In the genomic region with DNA sequence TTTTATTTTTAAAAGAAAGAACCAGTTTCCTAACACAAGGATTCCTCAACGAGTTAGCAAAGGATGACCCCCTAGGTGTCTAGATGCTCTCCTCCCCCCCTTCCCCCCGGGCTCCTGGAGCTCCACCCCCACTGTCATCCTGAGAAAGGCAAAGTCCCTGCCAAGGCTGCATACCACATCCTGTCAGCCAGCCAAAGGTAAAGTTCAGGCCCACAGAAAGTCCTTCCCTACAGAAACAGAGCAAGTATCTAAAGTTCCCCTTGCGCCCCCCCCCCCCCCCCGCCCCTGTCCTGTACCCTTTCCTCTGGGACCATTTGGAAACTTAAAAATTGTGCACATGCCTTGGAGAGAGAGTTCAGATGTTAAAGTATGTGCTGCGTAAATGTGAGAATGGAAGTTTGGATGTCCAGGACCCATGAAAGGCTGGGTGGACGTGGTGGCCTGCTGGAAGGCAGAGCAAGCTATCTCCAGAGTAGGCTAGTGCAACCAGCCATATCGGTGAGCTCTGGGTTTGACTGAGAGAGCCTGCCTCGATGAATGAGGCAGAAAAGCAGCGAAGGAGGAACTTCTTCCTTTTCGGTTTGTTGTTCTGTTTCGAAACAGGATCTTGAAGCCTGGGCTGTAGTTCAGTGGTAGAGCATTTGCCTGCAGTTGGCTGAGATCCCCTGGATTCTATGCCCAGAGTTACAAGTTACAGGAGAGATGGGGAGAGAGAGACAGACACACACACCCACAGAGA, we compare ENCODE assay signal across 7 mouse cellular contexts. TPM values are rescaled to one million over a fixed set of nuclear protein-coding genes. Genes with fewer than 3 reads are reported as not detected.
DNase-seq lines count a peak whose midpoint lies in the region; ATAC-seq and TF ChIP-seq lines count a peak whose summit lies in the region.

No protein-coding gene starts in this region.

- H3K4me1 ChIP-seq in CH12.LX (ENCODE audit: control insufficient read depth in 1 of 2, insufficient read depth in 2 of 2), result peaks cover 26 to 51% of the 10 kb centered on the region in 2 experiments
- H3K4me1 ChIP-seq in heart, adult 2 months (ENCODE audit: control insufficient read depth, insufficient read depth, low read length), result peaks cover 7% of the 10 kb centered on the region
- peaks cover 18% of the 10 kb centered on the region for H3K4me1 ChIP-seq in limb, embryonic 15.5 days
- peaks cover 8% of the 10 kb centered on the region for H3K4me1 ChIP-seq in midbrain, embryonic 14.5 days (ENCODE audit: control insufficient read depth, insufficient read depth, low read length)
- H3K4me1 ChIP-seq in stomach, embryonic 15.5 days, result peaks cover 15% of the 10 kb centered on the region

- TF ChIP-seq RAD21 in CH12.LX (IDR thresholded peaks at IDR 0.05; ENCODE audit: low read depth, low read length), result no peak; the same call in 1 of the 2 replicates

- H3K79me2 ChIP-seq in CH12.LX (replicated peaks; ENCODE audit: control insufficient read depth, extremely low read depth, insufficient read depth, poor library complexity, severe bottlenecking), result no peaks in the 10 kb centered on the region
- H3K79me2 ChIP-seq in heart, adult 2 months (replicated peaks; ENCODE audit: control insufficient read depth, insufficient read depth, low read length), result no peaks in the 10 kb centered on the region

- TF ChIP-seq CTCF in CH12.LX (conservative IDR thresholded peaks at IDR 0.05 in 1 of 2, IDR thresholded peaks at IDR 0.05 in 1 of 2; ENCODE audit: low read depth in 2 of 2, low read length in 2 of 2), result no peak
- no peak for TF ChIP-seq CTCF in heart, adult 2 months (IDR thresholded peaks at IDR 0.05)

- H3K9ac ChIP-seq in CH12.LX (ENCODE audit: insufficient read depth, low read depth), result peak overlapping the region; percentile 85
- peak overlapping the region; percentile 26; the same call in 1 of the 2 replicates for H3K9ac ChIP-seq in heart, adult 2 months (ENCODE audit: low read depth, low read length)
- H3K9ac ChIP-seq in limb, embryonic 15.5 days, result no peak overlapping the region
- H3K9ac ChIP-seq in midbrain, embryonic 14.5 days (replicated peaks; ENCODE audit: low read length), result no peak overlapping the region
- H3K9ac ChIP-seq in stomach, embryonic 15.5 days, result no peak overlapping the region

- H3K9me3 ChIP-seq in CH12.LX (replicated peaks; ENCODE audit: low read length), result no peaks in the 10 kb centered on the region
- no peaks in the 10 kb centered on the region for H3K9me3 ChIP-seq in limb, embryonic 15.5 days
- no peaks in the 10 kb centered on the region for H3K9me3 ChIP-seq in midbrain, embryonic 14.5 days (ENCODE audit: control insufficient read depth, low read length)
- no peaks in the 10 kb centered on the region for H3K9me3 ChIP-seq in stomach, embryonic 15.5 days

- 22% methylated on average over 11 of the region's 11 CpGs for WGBS in heart, adult 2 months
- WGBS in limb, embryonic 15.5 days, result 23% methylated on average over 11 of the region's 11 CpGs
- 33% methylated on average over 11 of the region's 11 CpGs for WGBS in midbrain, embryonic 14.5 days
- WGBS in stomach, embryonic 15.5 days, result 19% methylated on average over 11 of the region's 11 CpGs

- DNase-seq in CH12.LX (ENCODE audit: extremely low read depth), result peak; percentile 90
- DNase-seq in brain, adult 2 months (ENCODE audit: low read depth, low spot score), result peak; percentile 80
- peak; percentile 71 to 72 for DNase-seq in heart, adult 2 months
- DNase-seq in kidney, adult 11 months, result peak; percentile 53
- DNase-seq in midbrain, embryonic 14.5 days, result peak; percentile 57

- intact Hi-C loops in heart, adult 2 months (cut with DNase I), result no loop called here

- peak overlapping the region; percentile 43 to 58 (median 49) for H3K4me3 ChIP-seq in CH12.LX (replicated peaks in 1 of 3; ENCODE audit: low read depth in 2 of 3, low read length in 2 of 3, poor library complexity in 1 of 3)
- no peak overlapping the region; the same call in 1 of the 2 replicates for H3K4me3 ChIP-seq in heart, adult 2 months
- no peak overlapping the region; the same call in 1 of the 2 replicates for H3K4me3 ChIP-seq in limb, embryonic 15.5 days
- H3K4me3 ChIP-seq in midbrain, embryonic 14.5 days (replicated peaks; ENCODE audit: low read depth, low read length), result no peak overlapping the region
- H3K4me3 ChIP-seq in stomach, embryonic 15.5 days (replicated peaks), result no peak overlapping the region; the same call in 1 of the 2 replicates

- H3K4me2 ChIP-seq in CH12.LX (ENCODE audit: insufficient read depth, low read depth, poor library complexity, severe bottlenecking), result peak overlapping the region; percentile 85
- peak overlapping the region; percentile 31 for H3K4me2 ChIP-seq in limb, embryonic 15.5 days
- H3K4me2 ChIP-seq in midbrain, embryonic 14.5 days (ENCODE audit: low read length), result peak overlapping the region; percentile 27
- H3K4me2 ChIP-seq in stomach, embryonic 15.5 days, result peak overlapping the region; percentile 31

- peak overlapping the region; percentile 94 for H3K27ac ChIP-seq in CH12.LX (ENCODE audit: insufficient read depth, low read depth)
- peak overlapping the region; percentile 47; the same call in 1 of the 2 replicates for H3K27ac ChIP-seq in heart, adult 2 months
- H3K27ac ChIP-seq in limb, embryonic 15.5 days, result peak overlapping the region; percentile 74
- peak overlapping the region; percentile 17; the same call in 1 of the 2 replicates for H3K27ac ChIP-seq in midbrain, embryonic 14.5 days (replicated peaks; ENCODE audit: low read depth, low read length)
- H3K27ac ChIP-seq in stomach, embryonic 15.5 days, result peak overlapping the region; percentile 72

- dilution Hi-C loops in CH12.LX (cut with MboI; ENCODE audit: extremely low pct_ligation_motif_present, extremely low pct_unique_long_range_greater_than_20kb, low sequenced_read_pairs), result no loop called here

- 0 out of 2 replicates have a peak, but pooled peaks have one; percentile 19 for TF ChIP-seq EP300 in CH12.LX (IDR thresholded peaks at IDR 0.05; ENCODE audit: low read length)
- no peak for TF ChIP-seq EP300 in heart, adult 2 months (IDR thresholded peaks at IDR 0.05; ENCODE audit: insufficient read depth, low read depth, low read length)

- no peaks in the 10 kb centered on the region for H3K27me3 ChIP-seq in CH12.LX (replicated peaks)
- no peaks in the 10 kb centered on the region for H3K27me3 ChIP-seq in heart, adult 2 months (ENCODE audit: control insufficient read depth, insufficient read depth, low read length)
- H3K27me3 ChIP-seq in limb, embryonic 15.5 days, result no peaks in the 10 kb centered on the region
- H3K27me3 ChIP-seq in midbrain, embryonic 14.5 days (ENCODE audit: control insufficient read depth, insufficient read depth, low read length), result no peaks in the 10 kb centered on the region
- no peaks in the 10 kb centered on the region for H3K27me3 ChIP-seq in stomach, embryonic 15.5 days (replicated peaks)

- H3K36me3 ChIP-seq in CH12.LX (replicated peaks in 1 of 2; ENCODE audit: control insufficient read depth in 1 of 2, insufficient read depth in 1 of 2, low read length in 1 of 2), result no peaks in the 10 kb centered on the region
- no peaks in the 10 kb centered on the region for H3K36me3 ChIP-seq in heart, adult 2 months (ENCODE audit: control insufficient read depth, insufficient read depth, low read length)
- no peaks in the 10 kb centered on the region for H3K36me3 ChIP-seq in limb, embryonic 15.5 days
- H3K36me3 ChIP-seq in midbrain, embryonic 14.5 days (ENCODE audit: control insufficient read depth, insufficient read depth, low read length), result no peaks in the 10 kb centered on the region
- no peaks in the 10 kb centered on the region for H3K36me3 ChIP-seq in stomach, embryonic 15.5 days

- peak; percentile 55; the same call in 1 of the 2 replicates for ATAC-seq in limb, embryonic 15.5 days (ENCODE audit: insufficient number of reproducible peaks, low FRiP score, low TSS enrichment, low read depth)
- no peak for ATAC-seq in midbrain, embryonic 14.5 days (ENCODE audit: low FRiP score, low TSS enrichment)
- no peak; the same call in 1 of the 2 replicates for ATAC-seq in stomach, embryonic 15.5 days (ENCODE audit: insufficient read depth, low FRiP score, low read depth)

- TF ChIP-seq POLR2A in CH12.LX (IDR thresholded peaks at IDR 0.05; ENCODE audit: low read depth, low read length), result peak; percentile 65
- TF ChIP-seq POLR2A in heart, adult 2 months (IDR thresholded peaks at IDR 0.05; ENCODE audit: insufficient read depth, low read depth, low read length), result no peak

- in situ Hi-C loops in CH12.LX (cut with MboI; ENCODE audit: low pct_ligation_motif_present, low pct_unique_long_range_greater_than_20kb, low sequenced_read_pairs), result loop anchor here (5.0 kb wide), 1 partner anchor 40 kb away; no protein-coding TSS in a partner anchor

TF ChIP-seq in CH12.LX, 34 proteins besides CTCF, POLR2A, EP300 and RAD21 (continues in another document):
- TF ChIP-seq IRF4 (IDR thresholded peaks at IDR 0.05; ENCODE audit: low read depth, low read length) (peak; percentile 31; the same call in 1 of the 2 replicates), JUN (IDR thresholded peaks at IDR 0.05; ENCODE audit: insufficient read depth, low read depth, low read length) (no peak), TBP (conservative IDR thresholded peaks at IDR 0.05; ENCODE audit: low read depth, low read length) (peak; percentile 67; the same call in 1 of the 2 replicates), ZC3H11A (IDR thresholded peaks at IDR 0.05; ENCODE audit: low read depth, low read length) (no peak), ETS1 (conservative IDR thresholded peaks at IDR 0.05; ENCODE audit: low read depth, low read length) (peak; percentile 12; the same call in 1 of the 2 replicates), UBTF (IDR thresholded peaks at IDR 0.05; ENCODE audit: low read depth, low read length) (no peak), ZKSCAN1 (IDR thresholded peaks at IDR 0.05; ENCODE audit: borderline replicate concordance, low read depth, low read length) (no peak), MEF2A (IDR thresholded peaks at IDR 0.05; ENCODE audit: borderline replicate concordance, low read depth, low read length) (peak; percentile 59; the same call in 1 of the 2 replicates), MAX (IDR thresholded peaks at IDR 0.05; ENCODE audit: low read length) (peak; percentile 52; the same call in 1 of the 2 replicates), BHLHE40 (IDR thresholded peaks at IDR 0.05; ENCODE audit: low read depth, low read length) (0 out of 2 replicates have a peak, but pooled peaks have one; percentile 13), MYC (IDR thresholded peaks at IDR 0.05; ENCODE audit: low read depth, low read length) (0 out of 2 replicates have a peak, but pooled peaks have one; percentile 20)

RNA-seq across cellular contexts. Expression of a gene that starts 46.3 kb away (rescaled TPM):
- total RNA-seq in CH12.LX (2012; rRNA removed), result 0.04 TPM in 2 replicates
- 0.07 TPM in 1 of 2 replicates, not detected in the other for total RNA-seq in CH12.LX (2014; rRNA removed)
- polyA plus RNA-seq in CH12.LX (2012; ENCODE audit: insufficient read length, low read depth), result 0.08 TPM in 1 of 2 replicates, not detected in the other
- total RNA-seq in heart, adult 2 months (2021), result under 1 TPM in 1 of 2 experiments, not detected in 1; 0.07 TPM
- not detected in 2 replicates for polyA plus RNA-seq in heart, adult 2 months (2012; rRNA removed)
- 0.07 and 0.08 TPM in 2 replicates for polyA plus RNA-seq in limb, embryonic 15.5 days (2015; fragmentation: Nextera tagmentation; extraction: Ambion mirVana)
- polyA plus RNA-seq in midbrain, embryonic 14.5 days (2014; fragmentation: Nextera tagmentation; extraction: Ambion mirVana), result 0.16 TPM in 1 of 2 replicates, not detected in the other
- 0.04 TPM in 1 of 2 replicates, not detected in the other for polyA plus RNA-seq in stomach, embryonic 15.5 days (2015; fragmentation: Nextera tagmentation; extraction: Ambion mirVana)

Comparison
In these comparisons a context has a peak if more than half of its experiments do, and no peak if none do; other contexts are left out.
1. H3K27ac ChIP-seq: peak in every context shown above with its lines; median percentile 94 in CH12.LX; 74 in limb, embryonic 15.5 days; 72 in stomach, embryonic 15.5 days; 47 in heart, adult 2 months; 17 in midbrain, embryonic 14.5 days.
2. H3K4me2 ChIP-seq: peak in every context shown above with its lines; median percentile 85 in CH12.LX; 31 in limb, embryonic 15.5 days; 31 in stomach, embryonic 15.5 days; 27 in midbrain, embryonic 14.5 days.
3. H3K4me3 ChIP-seq: peak in CH12.LX (3 of 3); none in heart, adult 2 months (single experiment), limb, embryonic 15.5 days (single experiment), midbrain, embryonic 14.5 days (single experiment) and stomach, embryonic 15.5 days (single experiment).
4. H3K9ac ChIP-seq: peak in CH12.LX (single experiment) and heart, adult 2 months (single experiment); none in limb, embryonic 15.5 days (single experiment), midbrain, embryonic 14.5 days (single experiment) and stomach, embryonic 15.5 days (single experiment).
5. Peak in every context shown above with its lines, with median percentiles within 50 percentile points of each other: DNase-seq.